Mouse (Mus musculus): Measurements from ENCODE around the gene Serpinb9b. TPM values are rescaled to one million over a fixed set of nuclear protein-coding genes. Genes with fewer than 3 reads are reported as not detected.

Gene Serpinb9b
- total RNA-seq, 2 experiments from 2014 or later: not detected

Other genes with a start within 250 kb of the Serpinb9b start
- gene Mylk4, start 243.5 kb upstream of the Serpinb9b start, total RNA-seq (2021): 1,000 to 10,000 TPM in 1 of 2 experiments, 100 to 1,000 TPM in 1; 560 to 1,240 TPM
- 1 to 10 TPM; 5.8 to 7.5 TPM for gene Wrnip1, start 225.4 kb upstream of the Serpinb9b start, total RNA-seq (2021)
- gene D930007J09Rik, start 224.6 kb upstream of the Serpinb9b start, total RNA-seq (2021): not detected
- 1 to 10 TPM; 5.4 to 7.8 TPM for gene Serpinb1a, start 176.2 kb upstream of the Serpinb9b start, total RNA-seq (2021)
- gene Serpinb1c, start 129.2 kb upstream of the Serpinb9b start, total RNA-seq (2021): 1 to 10 TPM; 2.7 to 4.1 TPM
- 1 to 10 TPM; 2.4 to 5.1 TPM for gene Serpinb6b, start 62.2 kb upstream of the Serpinb9b start, total RNA-seq (2021)
- gene Serpinb9, start 24.2 kb upstream of the Serpinb9b start, total RNA-seq (2021): 1 to 10 TPM; 2.2 TPM
- gene Serpinb1b, start 51.2 kb downstream of the Serpinb9b start, total RNA-seq (2021): not detected
- not detected for gene Serpinb9c, start 132.3 kb downstream of the Serpinb9b start, total RNA-seq (2021)
- gene Serpinb9d, start 165.5 kb downstream of the Serpinb9b start, total RNA-seq (2021): not detected
- not detected for gene Serpinb9e, start 222.2 kb downstream of the Serpinb9b start, total RNA-seq (2021)

All from gastrocnemius, postnatal 25 days (tissue).